Mouse (Mus musculus) E14TG2a.4 (cell line): ENCODE measurements at regions not wholly inside any gene's neighbourhood (a gene's known extent, or its start where the extent isn't known, plus 50 kb on each side); places are given as distances from the start of the nearest gene placed in this dataset.

Experiments
- CTCF ChIP-seq: conservative IDR thresholded peaks from 2 replicates; pipeline ENCODE4 v1.5.1; 2014; ENCODE audit warnings: low read length
- NANOG ChIP-seq: IDR thresholded peaks from 2 replicates; pipeline ENCODE4 v1.6.1; 2014; ENCODE audit warnings: borderline replicate concordance, low read length, mixed read lengths

DNA sequence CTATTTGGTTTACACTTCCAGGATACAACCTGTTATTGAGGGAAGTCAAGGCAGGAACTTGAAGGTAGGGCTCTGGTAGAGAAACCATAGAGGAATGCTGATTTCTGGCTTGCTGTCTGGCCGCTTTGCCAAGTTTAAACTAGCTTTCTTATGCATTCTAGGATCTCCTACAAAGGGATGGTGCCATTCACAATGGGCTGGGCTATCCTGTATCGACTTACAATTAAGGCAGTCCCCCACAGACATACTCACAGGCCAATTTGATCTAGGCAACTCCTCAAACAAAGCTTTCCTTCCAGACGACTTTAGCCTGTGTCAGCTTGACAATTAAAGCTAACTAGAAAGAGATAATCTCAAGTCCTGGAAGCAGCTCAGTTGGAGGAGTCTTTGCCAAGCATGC, 83.1 kb downstream of the Phlda1 start:
- TF ChIP-seq CTCF (no peak), NANOG (peak; percentile 29; the same call in 1 of the 2 replicates)
